Mouse (Mus musculus) T-helper 17 cell (primary cell): ENCODE measurements around the gene Fgf2.

Experiments used
- in situ Hi-C, 2 experiments: fragments of 300-600 bp; cut with MboI, MseI; formaldehyde crosslinking; loops; 1 replicate in 1 of 2; 2 replicates in 1 of 2; pipeline ENCODE4 v1.15.1; 2025; ENCODE audit warnings: high pct_unique_total_duplicates in 2 of 2

Gene Fgf2

DNA sequence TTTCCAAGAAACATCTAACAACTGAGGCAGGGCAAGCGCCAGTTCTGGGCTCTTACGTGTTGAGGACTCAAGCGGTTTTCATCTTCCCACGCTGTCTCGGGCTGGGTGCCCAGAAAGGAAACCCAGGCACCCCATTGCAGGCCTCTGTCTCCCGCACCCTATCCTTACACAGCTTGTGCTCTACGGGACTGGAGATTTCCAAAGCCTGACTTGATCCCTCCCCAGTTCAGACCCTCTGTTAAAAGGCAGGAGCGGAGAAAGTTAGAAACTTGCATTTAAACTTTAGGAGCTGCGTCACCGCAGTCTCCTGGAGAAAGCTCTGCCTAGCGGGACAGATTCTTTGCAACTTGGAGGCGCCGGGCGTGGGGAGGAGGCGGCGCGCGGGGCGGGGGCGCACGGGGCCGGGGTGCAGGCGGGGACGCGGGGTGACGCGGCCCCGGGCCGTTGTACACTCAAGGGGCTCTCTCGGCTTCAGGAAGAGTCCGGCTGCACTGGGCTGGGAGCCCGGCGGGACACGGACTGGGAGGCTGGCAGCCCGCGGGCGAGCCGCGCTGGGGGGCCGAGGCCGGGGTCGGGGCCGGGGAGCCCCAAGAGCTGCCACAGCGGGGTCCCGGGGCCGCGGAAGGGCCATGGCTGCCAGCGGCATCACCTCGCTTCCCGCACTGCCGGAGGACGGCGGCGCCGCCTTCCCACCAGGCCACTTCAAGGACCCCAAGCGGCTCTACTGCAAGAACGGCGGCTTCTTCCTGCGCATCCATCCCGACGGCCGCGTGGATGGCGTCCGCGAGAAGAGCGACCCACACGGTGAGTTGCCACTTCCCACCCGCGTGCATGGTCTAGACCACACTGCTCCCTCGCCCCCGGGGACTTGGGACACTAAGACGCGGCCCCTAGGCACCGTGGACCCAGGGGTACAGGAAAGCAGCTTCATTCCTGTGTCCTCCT lies at the start of gene Fgf2:
TSS of gene Fgf2 (plus strand) at position 126 of the 945 bp plus-strand sequence.
- in situ Hi-C loops = no loop called here

GRCm38 (mm10) chr3:37299470-37299869 lies 48.7 kb upstream of the Fgf2 start:
- in situ Hi-C loops = loop anchor here (5.0 kb wide), 1 partner anchor 67 kb away; the partner anchor contains the start of gene Il21 (in 2 of the 2)

- in situ Hi-C loops = no loop called here
Observed at GRCm38 (mm10) chr3:37302685-37303084, 45.5 kb upstream of the Fgf2 start.

GRCm38 (mm10) chr3:37303392-37304139 lies 44.6 kb upstream of the Fgf2 start:
- in situ Hi-C loops = no loop called here

DNA sequence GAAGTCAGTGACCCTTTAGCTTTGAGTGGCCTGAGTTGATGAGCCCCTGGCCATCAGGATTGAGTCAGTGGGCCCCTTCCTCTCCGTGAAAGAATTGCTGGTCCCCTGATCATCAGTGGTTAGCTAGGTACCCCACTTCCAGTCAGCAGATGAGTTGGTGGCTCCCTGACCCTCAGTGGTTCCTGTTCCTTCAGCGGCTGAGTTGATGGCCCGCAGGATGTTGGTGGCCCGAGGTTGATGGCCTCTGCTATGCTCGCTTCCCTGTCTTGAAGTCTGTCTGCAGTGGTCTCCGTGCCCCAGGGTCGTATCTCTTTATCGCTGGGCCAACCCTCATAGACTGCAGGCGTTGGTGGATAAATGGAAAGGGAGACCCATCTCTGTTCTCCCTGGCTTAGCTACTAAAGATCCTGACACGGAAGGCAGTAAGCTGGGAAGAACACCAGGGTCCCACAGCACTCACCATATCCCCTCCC lies 36.2 kb upstream of the Fgf2 start:
- in situ Hi-C loops = loop anchor here in 1 of 2 experiments (10.0 kb wide), 1 partner anchor 363 kb away; no protein-coding TSS in a partner anchor

GRCm38 (mm10) chr3:37312370-37312941 lies 35.7 kb upstream of the Fgf2 start, which contains the start of the genes Bbs12 and Cetn4:
Bbs12 (plus strand) TSS chr3:37312554.
Cetn4 (minus strand) TSS chr3:37312708.
- in situ Hi-C loops = loop anchor here in 1 of 2 experiments (10.0 kb wide), 1 partner anchor 362 kb away; no protein-coding TSS in a partner anchor

DNA sequence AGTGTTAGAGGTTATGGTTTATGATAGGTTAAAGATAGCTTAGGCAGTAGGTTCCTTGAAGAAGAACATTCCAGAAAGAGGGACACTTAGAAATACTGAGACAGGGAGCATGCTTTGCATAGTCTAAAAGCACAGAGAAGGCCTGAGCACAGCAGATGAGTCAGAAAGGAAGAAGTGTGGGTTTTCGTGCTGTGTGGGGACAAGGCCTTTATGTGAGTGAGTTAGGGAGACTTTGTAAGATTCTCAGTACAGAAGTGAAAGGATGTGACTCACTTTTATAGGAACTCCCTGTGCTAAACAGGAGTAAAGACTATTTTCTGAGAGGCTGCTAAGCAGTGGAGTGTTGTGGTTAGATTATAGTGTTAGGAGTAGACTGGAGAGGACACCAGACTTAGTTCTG lies 34.8 kb upstream of the Fgf2 start:
- in situ Hi-C loops = loop anchor here in 1 of 2 experiments (10.0 kb wide), 1 partner anchor 361 kb away; no protein-coding TSS in a partner anchor

DNA sequence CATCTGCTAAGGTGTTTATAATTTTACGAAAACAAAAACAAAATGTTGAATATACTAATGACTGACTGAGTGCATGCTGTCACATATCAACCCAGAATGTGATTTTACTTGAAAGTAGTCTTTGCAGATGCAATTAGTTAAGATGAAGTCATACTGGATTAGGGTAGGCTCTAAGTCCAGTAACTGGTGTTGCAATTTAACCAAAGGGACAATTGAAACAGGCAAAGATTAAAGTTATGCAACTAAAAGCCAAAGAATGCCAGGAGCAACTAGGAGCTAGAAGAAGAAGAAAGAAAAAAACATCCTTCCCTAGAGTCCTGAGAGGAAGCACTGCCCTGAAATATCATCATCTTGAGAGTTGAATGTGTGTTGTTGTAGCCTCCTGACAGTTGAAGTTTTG lies 31.9 kb upstream of the Fgf2 start:
- in situ Hi-C loops = loop anchor here in 1 of 2 experiments (10.0 kb wide), 1 partner anchor 359 kb away; no protein-coding TSS in a partner anchor

DNA sequence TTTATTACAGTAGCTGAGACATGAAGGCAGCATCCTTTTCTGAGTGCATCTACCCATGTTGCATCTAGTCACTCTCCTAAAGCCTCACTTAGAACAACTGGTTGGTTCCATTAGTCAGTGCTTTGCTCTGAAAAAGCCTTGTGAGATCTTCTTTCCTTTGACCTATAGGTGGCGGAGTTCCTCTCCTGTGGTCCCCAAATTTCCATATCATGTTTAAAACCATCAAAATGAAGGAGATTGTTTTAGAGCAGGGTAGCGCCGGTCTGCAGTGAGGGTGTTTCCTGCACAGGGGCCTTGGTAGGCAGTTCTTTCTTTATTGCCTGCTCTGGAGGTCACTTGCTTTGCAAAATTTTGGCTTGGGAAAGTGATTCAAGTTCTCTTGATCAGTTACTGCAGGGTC lies 23.8 kb upstream of the Fgf2 start:
- in situ Hi-C loops = no loop called here

- in situ Hi-C loops = no loop called here
Observed at GRCm38 (mm10) chr3:37325317-37326112, 22.6 kb upstream of the Fgf2 start.

DNA sequence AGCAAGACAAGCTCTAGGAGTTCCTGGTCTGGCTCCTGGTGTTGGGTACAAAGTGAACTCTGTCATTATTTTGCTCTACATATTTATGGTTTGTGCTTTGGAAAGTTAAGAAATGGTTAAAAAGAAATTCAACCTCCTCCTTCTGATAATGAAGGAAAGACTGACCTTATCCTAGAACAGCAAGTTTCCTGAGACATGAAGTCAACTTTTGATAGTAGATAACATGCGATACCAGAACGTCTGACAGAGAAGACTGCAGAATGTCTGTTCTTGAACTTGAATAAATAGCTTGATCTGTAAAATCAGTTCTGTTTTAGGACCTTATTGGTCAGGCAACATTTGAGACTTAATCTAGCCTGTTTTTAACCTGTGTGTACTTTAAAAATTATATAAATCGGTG lies 21.5 kb upstream of the Fgf2 start:
- in situ Hi-C loops = no loop called here

DNA sequence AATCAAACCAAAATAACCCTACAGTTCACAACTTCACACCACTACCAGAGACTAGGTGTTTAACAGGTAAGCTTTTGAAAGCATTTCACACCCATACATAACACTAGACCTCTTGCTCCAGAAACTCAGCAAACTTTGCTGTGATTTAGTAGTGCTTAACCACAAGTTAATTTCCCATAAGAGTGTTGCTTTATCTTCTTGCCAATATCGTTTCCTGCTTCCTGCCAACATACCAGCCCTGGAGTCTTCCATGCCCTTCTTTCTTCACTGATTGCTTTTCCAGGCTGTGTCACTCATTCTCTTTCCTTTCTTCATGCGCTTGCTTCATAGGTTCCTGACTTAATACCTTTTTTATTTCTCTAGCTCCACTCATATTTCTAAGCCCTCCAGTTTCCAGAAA lies 19.7 kb upstream of the Fgf2 start:
- in situ Hi-C loops = no loop called here

DNA sequence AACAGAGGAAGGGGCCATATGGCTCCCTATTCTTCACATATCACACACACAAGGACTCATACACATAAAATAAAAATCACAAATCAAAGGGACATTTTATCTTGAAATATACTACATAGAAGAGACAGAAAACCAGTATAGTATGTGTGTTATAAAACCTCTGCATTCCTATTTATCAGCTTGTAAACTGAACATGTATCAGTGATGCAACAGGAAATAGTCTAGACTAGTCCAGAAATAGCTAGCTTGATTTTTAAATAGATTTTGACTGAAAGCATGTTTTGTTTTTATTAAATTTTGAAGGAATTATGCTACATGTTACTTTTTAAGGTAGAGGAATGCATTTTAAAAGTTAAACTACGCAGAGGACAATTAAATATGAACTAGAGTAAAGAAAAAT lies 18.2 kb upstream of the Fgf2 start:
- in situ Hi-C loops = no loop called here

DNA sequence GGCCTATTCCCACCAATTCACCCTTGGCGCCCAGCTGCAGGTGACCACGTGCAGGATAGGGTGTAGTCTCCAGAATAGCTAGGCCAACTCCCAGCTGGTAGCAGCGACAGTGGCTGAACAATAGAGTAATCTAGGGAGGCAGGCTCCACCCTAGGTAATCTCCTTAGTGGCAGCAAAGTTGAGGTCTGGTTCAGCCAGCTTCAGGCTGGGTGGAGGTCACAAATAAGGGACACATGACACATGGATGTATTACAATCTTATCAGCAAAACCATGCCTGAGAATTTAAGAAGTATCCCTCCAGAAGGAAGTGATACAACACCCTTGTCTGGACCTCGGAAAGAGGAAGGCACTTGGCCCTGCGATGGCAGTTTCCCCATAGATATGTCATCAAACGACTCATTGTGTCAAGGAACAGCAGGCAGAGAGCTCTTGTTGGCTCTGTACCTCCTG lies 16.1 kb upstream of the Fgf2 start:
- in situ Hi-C loops = no loop called here

GRCm38 (mm10) chr3:37334053-37334452 lies 14.1 kb upstream of the Fgf2 start:
- in situ Hi-C loops = no loop called here

- in situ Hi-C loops = no loop called here
Observed at GRCm38 (mm10) chr3:37341110-37341509, 7.0 kb upstream of the Fgf2 start.

DNA sequence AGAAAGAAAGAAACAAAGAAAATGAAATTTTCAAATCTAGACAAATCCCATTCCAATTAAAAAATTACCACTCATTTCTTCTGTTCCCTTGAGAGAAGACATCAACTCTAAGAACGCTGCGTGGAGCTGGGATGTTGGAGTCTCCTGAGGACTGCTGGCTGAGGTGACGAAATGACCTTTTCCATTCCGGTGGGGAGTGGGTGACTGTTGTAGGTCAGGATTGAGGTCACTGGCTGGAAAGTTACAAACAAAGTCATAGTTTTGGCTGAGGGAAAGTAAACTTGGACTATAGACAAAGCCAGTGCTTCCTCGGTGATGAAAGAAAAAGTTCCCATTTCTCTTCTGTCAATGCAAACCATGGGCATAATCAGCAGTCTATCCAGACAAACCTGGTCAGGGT lies 5.3 kb upstream of the Fgf2 start:
- in situ Hi-C loops = no loop called here

GRCm38 (mm10) chr3:37347671-37348070 lies 475 bp upstream of the Fgf2 start:
- in situ Hi-C loops = no loop called here

DNA sequence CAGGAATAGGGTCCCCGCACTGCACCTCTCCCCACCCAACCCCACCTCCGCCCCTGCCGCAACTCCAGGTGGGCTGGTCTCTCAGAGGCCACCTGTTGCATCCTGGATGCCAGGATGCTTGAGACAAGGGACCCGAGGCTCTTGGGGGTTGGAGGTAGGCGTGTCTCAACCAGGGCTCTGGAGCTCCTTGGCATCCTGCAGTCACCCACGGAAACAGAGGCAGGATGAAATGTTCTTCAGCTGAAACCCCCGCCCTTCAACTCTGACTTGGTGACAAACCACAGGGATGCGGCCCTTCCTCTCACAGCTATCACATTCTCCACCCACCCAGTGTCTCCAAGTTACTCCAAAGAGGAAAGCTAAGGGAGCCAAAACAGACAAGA lies 1.0 kb downstream of the Fgf2 start:
- in situ Hi-C loops = no loop called here

GRCm38 (mm10) chr3:37350386-37350785 lies 2.2 kb downstream of the Fgf2 start:
- in situ Hi-C loops = no loop called here
